Mouse (Mus musculus): Measurements from ENCODE around the gene Map10. TPM values are rescaled to one million over a fixed set of nuclear protein-coding genes. Genes with fewer than 3 reads are reported as not detected.

Gene Map10
- polyA plus RNA-seq, 1 experiment: 0.88 TPM

DNA sequence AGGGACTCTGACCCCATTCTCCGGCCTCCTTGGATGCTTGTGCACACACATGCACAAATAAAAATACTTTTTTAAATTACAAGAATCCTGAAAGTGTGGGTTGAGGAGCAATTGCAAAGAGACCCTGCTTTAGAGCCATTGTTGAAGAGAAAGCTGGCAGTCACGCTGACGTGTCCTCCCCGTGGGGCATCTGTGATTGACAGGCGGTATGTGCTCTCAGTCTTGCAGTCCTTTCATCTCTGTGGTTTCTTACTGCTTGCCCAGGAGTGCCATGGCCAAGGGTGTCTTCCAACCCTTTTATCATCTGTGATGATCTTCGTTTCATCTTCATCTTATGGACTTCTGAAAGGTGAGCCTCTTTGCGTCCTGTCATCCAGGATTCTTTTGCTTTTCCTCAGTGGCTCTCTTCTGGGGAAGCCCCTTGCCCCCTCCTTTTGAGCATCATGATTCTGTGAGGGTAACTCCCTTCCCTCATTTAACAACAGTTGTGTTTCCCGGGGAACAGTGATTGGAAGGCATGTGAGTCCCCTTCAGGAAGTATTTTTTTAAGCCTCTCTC, 11.3 kb downstream of the Map10 start:
- Histone ChIP-seq H3K4me3 (ENCODE audit: extremely low read depth, insufficient read depth, insufficient read length) (no peak overlapping the region), H3K4me1 (ENCODE audit: control insufficient read depth, insufficient read depth, insufficient read length) (peaks cover 3% of the 10 kb centered on the region; the same call in 1 of the 2 replicates), H3K27ac (ENCODE audit: insufficient read depth, low read length) (no peak overlapping the region), H3K27me3 (ENCODE audit: control insufficient read depth, insufficient read depth, low read length) (no peaks in the 10 kb centered on the region), H3K36me3 (ENCODE audit: control insufficient read depth, insufficient read depth, low read length) (no peaks in the 10 kb centered on the region)
- no peak for DNase-seq (ENCODE audit: low read depth in 1 of 2, low spot score in 2 of 2)
- TF ChIP-seq CTCF (IDR thresholded peaks at IDR 0.05; ENCODE audit: extremely low read depth, insufficient read depth, insufficient read length, insufficient replicate concordance) (no peak), POLR2A (IDR thresholded peaks at IDR 0.05; ENCODE audit: low read depth, low read length) (no peak)
- WGBS: 51% methylated on average over 8 of the region's 8 CpGs

GRCm38 (mm10) chr8:125685216-125685760, 15.7 kb downstream of the Map10 start:
- H3K27me3 ChIP-seq (ENCODE audit: control insufficient read depth, insufficient read depth, low read length): no peaks in the 10 kb centered on the region
- H3K27ac ChIP-seq (ENCODE audit: insufficient read depth, low read length): no peak overlapping the region
- H3K4me3 ChIP-seq (ENCODE audit: extremely low read depth, insufficient read depth, insufficient read length): no peak overlapping the region
- no peaks in the 10 kb centered on the region for H3K36me3 ChIP-seq (ENCODE audit: control insufficient read depth, insufficient read depth, low read length)
- WGBS: 71% methylated on average over 6 of the region's 6 CpGs
- no peak for TF ChIP-seq POLR2A (IDR thresholded peaks at IDR 0.05; ENCODE audit: low read depth, low read length)
- no peak for TF ChIP-seq CTCF (IDR thresholded peaks at IDR 0.05; ENCODE audit: extremely low read depth, insufficient read depth, insufficient read length, insufficient replicate concordance)
- H3K4me1 ChIP-seq (ENCODE audit: control insufficient read depth, insufficient read depth, insufficient read length): peaks cover 3% of the 10 kb centered on the region; the same call in 1 of the 2 replicates
- no peak for DNase-seq (ENCODE audit: low read depth in 1 of 2, low spot score in 2 of 2)

DNA sequence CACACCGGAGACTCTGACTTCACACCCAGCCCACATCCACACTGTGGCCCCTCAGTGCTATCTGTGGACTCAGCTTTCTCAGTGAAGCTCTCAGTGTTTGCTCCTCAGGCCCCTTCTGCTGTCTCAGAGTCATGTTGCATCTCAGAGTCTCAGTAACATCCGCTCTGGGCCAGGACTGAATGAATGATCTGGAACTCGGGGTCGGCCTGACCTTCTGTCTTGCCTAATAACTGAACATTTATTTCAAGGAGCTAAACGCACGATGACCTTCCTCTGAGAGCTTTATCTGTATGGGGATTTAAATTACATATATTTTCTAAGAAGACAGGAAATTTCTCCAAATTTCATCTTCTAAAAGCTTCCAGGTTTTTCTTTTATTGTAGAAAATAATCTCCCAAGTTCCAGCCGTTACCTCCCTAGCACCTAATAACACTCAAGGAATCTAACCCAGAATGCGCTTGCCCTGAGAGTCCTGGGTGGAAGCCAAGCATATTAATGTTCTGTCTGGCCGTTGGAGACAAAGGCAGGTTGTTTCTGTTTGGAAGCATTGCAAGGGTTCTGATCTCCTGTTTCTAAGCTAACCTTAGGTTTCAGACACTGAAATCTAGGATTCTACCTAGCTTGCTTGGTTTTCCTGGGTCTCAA, 16.7 kb downstream of the Map10 start:
- Histone ChIP-seq H3K36me3 (ENCODE audit: control insufficient read depth, insufficient read depth, low read length) (no peaks in the 10 kb centered on the region), H3K4me3 (ENCODE audit: extremely low read depth, insufficient read depth, insufficient read length) (no peak overlapping the region), H3K27ac (ENCODE audit: insufficient read depth, low read length) (no peak overlapping the region), H3K4me1 (ENCODE audit: control insufficient read depth, insufficient read depth, insufficient read length) (peaks cover 3% of the 10 kb centered on the region; the same call in 1 of the 2 replicates), H3K27me3 (ENCODE audit: control insufficient read depth, insufficient read depth, low read length) (no peaks in the 10 kb centered on the region)
- WGBS: 87% methylated on average over 9 of the region's 9 CpGs
- no peak for DNase-seq (ENCODE audit: low read depth in 1 of 2, low spot score in 2 of 2)
- TF ChIP-seq CTCF (IDR thresholded peaks at IDR 0.05; ENCODE audit: extremely low read depth, insufficient read depth, insufficient read length, insufficient replicate concordance) (no peak), POLR2A (IDR thresholded peaks at IDR 0.05; ENCODE audit: low read depth, low read length) (no peak)

DNA sequence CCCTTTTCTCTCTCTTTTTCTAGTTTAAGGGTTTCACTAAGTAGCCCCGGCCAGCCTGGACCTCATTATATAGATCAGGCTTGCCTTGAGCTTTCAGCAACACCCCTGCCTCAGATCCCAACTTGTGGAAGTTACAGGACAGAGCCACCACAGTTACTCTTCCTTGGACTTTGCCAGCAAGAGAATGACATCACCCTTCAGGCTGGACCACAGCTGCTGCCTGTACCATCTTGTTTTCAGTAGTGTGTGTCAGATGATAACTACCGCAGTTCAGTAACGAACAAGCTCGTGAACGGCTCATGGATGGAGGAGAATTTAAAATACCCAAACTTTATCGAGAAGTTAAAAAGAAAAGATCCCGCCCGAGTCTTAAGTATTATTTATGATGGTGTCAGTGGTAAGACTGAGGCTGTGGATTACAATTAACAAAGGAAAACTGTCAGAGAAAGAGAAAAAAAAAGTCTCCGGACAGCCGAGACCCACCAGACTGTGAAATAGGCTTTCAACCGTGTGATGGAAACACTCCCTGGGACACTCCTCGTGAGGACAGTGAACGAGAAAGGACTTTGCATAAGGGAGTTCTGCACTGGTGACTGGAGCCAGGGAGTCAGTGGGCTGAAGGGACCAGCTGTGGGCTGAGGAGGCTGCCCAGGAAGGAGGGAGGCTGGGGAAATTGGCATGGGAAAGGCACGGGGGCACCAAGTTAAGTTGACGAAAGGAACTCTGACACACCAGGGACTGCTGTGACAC, 20.7 kb downstream of the Map10 start:
- no peak for TF ChIP-seq CTCF (IDR thresholded peaks at IDR 0.05; ENCODE audit: extremely low read depth, insufficient read depth, insufficient read length, insufficient replicate concordance)
- TF ChIP-seq POLR2A (IDR thresholded peaks at IDR 0.05; ENCODE audit: low read depth, low read length): no peak
- Histone ChIP-seq H3K27me3 (ENCODE audit: control insufficient read depth, insufficient read depth, low read length) (no peaks in the 10 kb centered on the region), H3K4me3 (ENCODE audit: extremely low read depth, insufficient read depth, insufficient read length) (no peak overlapping the region), H3K36me3 (ENCODE audit: control insufficient read depth, insufficient read depth, low read length) (no peaks in the 10 kb centered on the region), H3K4me1 (ENCODE audit: control insufficient read depth, insufficient read depth, insufficient read length) (no peaks in the 10 kb centered on the region), H3K27ac (ENCODE audit: insufficient read depth, low read length) (no peak overlapping the region)
- no peak for DNase-seq (ENCODE audit: low read depth in 1 of 2, low spot score in 2 of 2)
- 78% methylated on average over 15 of the region's 15 CpGs for WGBS

DNA sequence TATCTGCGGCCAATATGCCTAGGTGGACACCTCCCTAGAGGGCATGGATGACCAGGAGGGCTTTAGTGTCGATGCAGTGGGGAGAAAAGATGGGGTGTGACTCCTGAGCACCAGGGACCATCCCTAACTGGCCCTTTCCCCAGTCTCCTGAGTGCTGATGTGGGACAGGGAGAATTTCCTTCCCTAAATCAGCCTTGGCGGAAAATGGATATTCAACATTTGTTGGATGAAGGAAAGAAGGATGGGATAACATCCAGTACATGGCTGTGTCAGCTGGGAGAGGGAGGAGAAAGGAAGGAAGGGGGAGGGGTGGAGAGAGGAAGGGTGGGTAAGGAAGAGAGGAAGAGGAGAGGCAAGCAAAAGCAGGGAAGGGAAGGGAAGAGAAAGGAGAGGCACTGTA, 21.3 kb downstream of the Map10 start:
- no peaks in the 10 kb centered on the region for H3K4me1 ChIP-seq (ENCODE audit: control insufficient read depth, insufficient read depth, insufficient read length)
- H3K27ac ChIP-seq (ENCODE audit: insufficient read depth, low read length): no peak overlapping the region
- no peaks in the 10 kb centered on the region for H3K36me3 ChIP-seq (ENCODE audit: control insufficient read depth, insufficient read depth, low read length)
- no peak overlapping the region for H3K4me3 ChIP-seq (ENCODE audit: extremely low read depth, insufficient read depth, insufficient read length)
- DNase-seq (ENCODE audit: low read depth in 1 of 2, low spot score in 2 of 2): no peak
- TF ChIP-seq POLR2A (IDR thresholded peaks at IDR 0.05; ENCODE audit: low read depth, low read length) (no peak), CTCF (IDR thresholded peaks at IDR 0.05; ENCODE audit: extremely low read depth, insufficient read depth, insufficient read length, insufficient replicate concordance) (no peak)
- 85% methylated on average over 3 of the region's 3 CpGs for WGBS
- no peaks in the 10 kb centered on the region for H3K27me3 ChIP-seq (ENCODE audit: control insufficient read depth, insufficient read depth, low read length)

DNA sequence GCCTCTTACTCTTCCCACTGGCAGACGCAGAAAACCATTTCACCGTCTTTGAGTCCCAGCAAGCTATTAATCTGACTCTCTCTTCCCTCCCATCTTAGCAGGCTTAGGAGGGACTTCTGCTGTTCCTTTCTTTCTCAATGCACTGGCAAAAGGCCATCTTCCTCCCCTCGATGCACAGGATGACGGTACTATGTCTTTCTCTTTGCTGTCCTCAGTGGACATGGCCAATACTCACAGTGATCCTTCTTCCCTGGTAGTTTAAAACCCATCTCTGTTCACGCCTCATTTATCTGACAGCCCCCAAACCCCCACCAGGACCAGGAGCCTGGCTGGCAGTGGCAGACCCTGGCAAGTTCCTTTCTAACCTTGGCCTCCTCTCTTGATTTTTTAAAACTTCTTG, 22.8 kb downstream of the Map10 start:
- Histone ChIP-seq H3K36me3 (ENCODE audit: control insufficient read depth, insufficient read depth, low read length) (no peaks in the 10 kb centered on the region), H3K27me3 (ENCODE audit: control insufficient read depth, insufficient read depth, low read length) (no peaks in the 10 kb centered on the region), H3K27ac (ENCODE audit: insufficient read depth, low read length) (no peak overlapping the region), H3K4me1 (ENCODE audit: control insufficient read depth, insufficient read depth, insufficient read length) (no peaks in the 10 kb centered on the region), H3K4me3 (ENCODE audit: extremely low read depth, insufficient read depth, insufficient read length) (no peak overlapping the region)
- 78% methylated on average over 5 of the region's 5 CpGs for WGBS
- TF ChIP-seq POLR2A (IDR thresholded peaks at IDR 0.05; ENCODE audit: low read depth, low read length) (no peak), CTCF (IDR thresholded peaks at IDR 0.05; ENCODE audit: extremely low read depth, insufficient read depth, insufficient read length, insufficient replicate concordance) (no peak)
- DNase-seq (ENCODE audit: low read depth in 1 of 2, low spot score in 2 of 2): no peak

Data from spleen, adult 2 months (tissue).